Mouse (Mus musculus) adrenal gland, adult 8-10 months (tissue): ENCODE measurements around the gene Adarb1. TPM values are rescaled to one million over a fixed set of nuclear protein-coding genes. Genes with fewer than 3 reads are reported as not detected.

Experiments
- DNase-seq: peaks from one replicate; pipeline ENCODE4 v3.0.0; 2022
- total RNA-seq, 4 experiments: library from RNA; stranded (reverse); gene quantifications; 2 replicates each; pipeline ENCODE4 v1.2.4; 2022

Gene Adarb1
- total RNA-seq, 4 experiments from 2014 or later: 17.2 to 74.1 (median 37.1) TPM

GRCm38 (mm10) chr10:77380716-77381115 lies 37.4 kb downstream of the Adarb1 start:
- DNase-seq: no peak

DNA sequence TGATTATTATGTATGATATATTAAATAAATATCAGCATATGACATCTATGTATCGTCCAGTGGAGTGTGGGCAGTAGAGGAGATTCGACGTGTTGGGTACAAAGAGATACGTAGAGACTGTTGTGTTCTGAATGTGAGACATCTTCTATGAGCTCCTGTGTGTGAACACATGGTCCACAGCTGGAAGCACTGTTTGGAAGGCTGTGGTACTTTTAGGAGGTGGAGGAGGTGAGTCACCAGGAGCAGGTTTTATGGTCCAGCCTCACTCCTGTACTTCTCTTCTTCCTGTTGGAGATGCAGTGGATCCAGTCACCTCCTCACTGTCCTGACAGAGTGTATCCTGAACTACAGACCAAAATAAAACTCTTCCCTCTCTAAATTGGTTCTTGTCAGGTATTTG lies 38.9 kb downstream of the Adarb1 start:
- no peak for DNase-seq

- no peak for DNase-seq
Measured at GRCm38 (mm10) chr10:77376056-77376455, 42.0 kb downstream of the Adarb1 start.

GRCm38 (mm10) chr10:77374948-77375347 lies 43.1 kb downstream of the Adarb1 start:
- no peak for DNase-seq

DNA sequence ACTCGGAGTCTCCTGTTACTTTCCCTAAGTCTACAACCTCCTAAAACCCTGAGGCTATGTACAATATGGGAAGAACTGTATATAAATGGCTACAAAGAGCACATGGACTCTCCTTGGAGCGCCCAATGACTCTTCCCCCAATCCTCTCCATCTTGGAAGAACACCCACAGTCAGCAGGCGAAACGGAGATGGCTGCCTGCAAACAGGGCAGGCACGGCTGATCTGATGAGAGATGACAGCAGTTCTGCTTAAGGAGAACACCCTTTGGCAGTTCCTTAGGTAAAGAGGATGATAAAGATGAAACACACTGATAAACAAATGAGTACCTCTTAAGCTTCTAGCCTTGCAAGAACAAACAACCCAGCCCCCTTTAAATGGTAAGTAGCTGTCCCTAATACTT lies 43.7 kb downstream of the Adarb1 start:
- DNase-seq: no peak

DNA sequence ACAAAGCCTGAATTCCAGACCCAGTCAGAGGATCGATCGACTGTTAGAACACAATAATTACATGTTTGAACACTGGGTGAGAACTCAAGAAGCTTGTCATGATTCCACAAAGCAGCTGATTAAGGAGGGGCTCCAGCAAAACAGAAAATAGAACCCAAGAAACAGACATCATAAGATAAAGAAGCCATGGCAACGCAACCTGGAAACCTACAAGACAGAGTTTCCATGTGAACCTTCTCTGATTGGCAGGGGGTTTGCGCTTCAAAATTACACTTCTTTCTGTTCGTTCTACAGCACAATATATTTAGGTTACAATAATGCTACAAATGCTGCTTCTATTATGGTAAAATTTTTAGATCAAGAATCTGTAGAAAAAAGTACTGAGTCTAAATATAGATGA lies 47.9 kb downstream of the Adarb1 start:
- DNase-seq: no peak

DNA sequence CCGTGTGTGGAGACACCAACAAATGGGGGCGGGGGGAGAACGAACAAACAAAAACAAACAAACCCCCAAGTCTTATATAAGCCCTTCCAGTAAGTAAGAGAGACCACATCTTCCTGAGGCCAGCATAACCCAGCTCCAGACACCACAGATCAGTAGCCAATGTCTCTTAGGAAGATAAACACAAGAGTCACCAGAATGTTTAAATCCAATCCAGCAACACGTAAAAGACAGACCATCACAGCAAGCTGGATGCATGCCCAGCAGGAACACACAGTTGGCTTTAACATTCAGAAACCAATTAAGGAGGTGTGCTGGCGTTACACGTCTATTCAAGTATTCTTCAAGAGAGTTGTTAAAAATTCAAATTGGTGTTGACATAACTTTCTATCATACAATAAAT lies 50.1 kb downstream of the Adarb1 start:
- DNase-seq: no peak

DNA sequence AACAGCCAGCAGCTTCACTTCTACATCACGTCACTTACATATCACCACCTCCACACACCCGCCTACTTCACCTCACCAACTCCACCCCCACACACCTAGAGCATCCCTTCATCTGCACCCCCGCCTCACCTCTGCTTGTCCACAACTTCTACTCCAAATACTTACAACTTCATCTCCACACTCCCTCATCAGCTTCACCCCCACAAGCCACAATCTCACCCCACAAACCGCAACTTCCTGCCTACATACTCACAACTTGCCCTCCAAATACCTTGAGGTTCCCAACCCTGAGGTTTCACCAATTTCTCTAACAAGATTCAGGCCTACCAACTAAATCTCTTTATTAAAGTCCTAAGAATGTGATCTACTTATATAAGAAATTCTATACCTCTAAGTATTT lies 51.1 kb downstream of the Adarb1 start:
- no peak for DNase-seq

- no peak for DNase-seq
Measured at GRCm38 (mm10) chr10:77365212-77365611, 52.9 kb downstream of the Adarb1 start.

DNA sequence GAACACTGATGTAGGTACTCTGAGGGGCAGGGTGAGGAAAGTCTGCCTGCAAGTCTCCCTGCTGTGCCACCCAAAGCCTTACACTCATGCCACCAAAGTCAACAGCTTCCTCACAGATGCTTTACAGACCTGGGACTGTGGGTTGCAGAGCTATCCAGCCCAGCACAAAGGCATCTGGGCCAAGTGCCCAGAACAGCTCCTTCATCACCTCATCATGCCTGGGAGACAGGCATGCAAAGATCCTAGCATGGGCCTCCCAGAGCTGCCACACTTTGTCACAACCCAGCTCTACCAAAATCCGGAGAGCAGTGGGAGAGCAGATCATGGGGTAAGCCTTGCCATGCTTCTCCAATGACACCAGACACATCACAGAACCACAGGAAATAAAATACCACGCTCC lies 57.6 kb downstream of the Adarb1 start:
- DNase-seq: no peak

DNA sequence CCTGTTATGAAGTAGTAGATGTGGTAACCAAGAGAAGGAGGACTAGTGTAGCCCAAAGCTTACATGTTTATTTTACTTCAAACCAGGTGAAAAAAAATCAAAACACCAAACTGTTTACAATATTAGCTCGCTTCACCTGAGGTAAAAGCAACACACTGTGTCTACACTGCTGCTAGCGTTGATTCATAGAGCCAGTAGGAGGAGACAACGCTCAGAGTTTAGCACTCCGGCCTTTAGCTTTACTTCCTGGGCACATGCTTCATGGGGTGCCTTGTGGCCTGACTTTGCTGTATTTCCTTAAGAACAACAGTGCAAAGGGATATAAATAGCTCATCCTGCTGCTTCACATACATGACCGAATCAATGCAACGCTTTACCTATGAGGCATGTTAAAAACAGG lies 60.1 kb downstream of the Adarb1 start:
- DNase-seq: no peak

DNA sequence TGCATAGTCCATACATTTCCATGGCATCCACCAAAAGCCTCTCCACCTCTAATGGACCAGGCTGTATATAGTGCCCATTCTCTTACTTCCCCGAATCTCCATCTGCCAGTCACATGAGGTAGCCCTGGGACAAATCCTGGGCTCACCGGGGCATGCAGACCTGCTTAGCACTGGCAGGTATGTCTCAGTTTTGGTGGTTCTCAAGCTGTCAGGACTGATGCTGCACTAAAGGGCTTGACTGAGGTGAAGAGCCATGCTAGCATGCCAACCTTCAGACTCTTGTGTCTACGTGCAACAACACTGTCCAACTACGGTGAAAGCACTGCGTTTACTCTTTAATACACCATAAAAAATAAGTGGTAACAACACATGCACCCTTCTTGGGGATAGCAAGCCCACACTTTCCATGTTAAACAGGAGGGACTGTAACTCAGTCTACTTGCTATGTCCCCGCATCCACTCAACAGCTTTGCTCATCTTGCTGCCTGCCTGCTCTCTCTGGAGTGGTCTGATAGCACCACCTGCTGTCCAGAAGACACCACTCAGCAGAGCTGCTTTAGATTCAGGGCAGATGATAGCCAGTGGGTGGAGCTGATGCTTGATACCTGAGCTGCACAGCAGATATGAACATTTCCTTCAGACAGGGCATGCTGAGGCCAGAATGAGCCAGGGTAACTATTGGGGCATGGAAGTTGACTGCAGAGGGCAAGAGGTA lies 64.9 kb downstream of the Adarb1 start:
- peak; percentile 66 for DNase-seq

DNA sequence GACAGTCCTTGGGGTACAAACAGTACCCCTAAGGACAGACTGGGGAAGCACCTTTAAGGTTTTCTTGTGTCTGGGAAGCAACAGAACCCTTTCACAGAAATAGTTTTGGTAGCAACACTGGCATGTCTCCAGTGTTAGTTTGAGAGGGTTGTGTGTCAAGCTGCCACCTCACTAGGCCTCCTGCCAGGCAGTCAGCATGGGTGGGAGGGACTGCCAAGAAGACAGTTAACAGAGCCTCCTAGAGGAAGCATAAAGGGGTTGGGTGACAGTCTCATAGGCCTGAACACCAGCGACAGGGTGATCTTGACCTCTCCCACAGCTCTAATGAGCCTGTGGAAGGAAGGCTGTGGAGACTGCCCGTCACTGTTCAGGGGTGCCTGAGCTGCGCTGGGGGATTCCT lies 75.2 kb downstream of the Adarb1 start:
- DNase-seq: no peak

DNA sequence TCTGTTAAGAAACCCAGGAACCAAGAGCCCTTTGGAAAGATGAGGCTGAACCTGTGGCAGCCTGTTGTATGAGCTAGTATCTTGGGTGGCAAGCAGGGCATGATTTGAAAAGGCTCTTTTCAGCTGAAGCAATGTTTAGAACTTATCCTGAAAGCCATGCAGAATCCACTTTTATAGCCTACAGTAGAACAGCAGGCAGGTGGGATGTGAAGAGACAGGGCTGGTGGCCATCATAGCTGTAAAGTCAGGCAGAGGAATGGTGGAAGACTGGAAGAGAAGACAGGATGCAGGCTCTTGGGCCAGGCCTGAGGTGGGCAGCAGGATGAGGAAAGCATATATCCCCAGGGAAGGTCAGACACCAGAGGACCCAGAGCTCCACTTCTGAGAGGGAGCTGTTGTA lies 76.4 kb downstream of the Adarb1 start:
- no peak for DNase-seq

GRCm38 (mm10) chr10:77341059-77341458 lies 77.0 kb downstream of the Adarb1 start:
- DNase-seq: no peak

GRCm38 (mm10) chr10:77339871-77340341 lies 78.2 kb downstream of the Adarb1 start:
- DNase-seq: no peak

GRCm38 (mm10) chr10:77333518-77333917 lies 84.6 kb downstream of the Adarb1 start:
- no peak for DNase-seq

GRCm38 (mm10) chr10:77329446-77330094 lies 88.5 kb downstream of the Adarb1 start:
- no peak for DNase-seq

- DNase-seq: no peak
Measured at GRCm38 (mm10) chr10:77324716-77325115, 93.4 kb downstream of the Adarb1 start.

- no peak for DNase-seq
Measured at GRCm38 (mm10) chr10:77321611-77322010, 96.5 kb downstream of the Adarb1 start.

- DNase-seq: no peak
Measured at GRCm38 (mm10) chr10:77321001-77321400, 97.1 kb downstream of the Adarb1 start.

GRCm38 (mm10) chr10:77315682-77316081 lies 102.4 kb downstream of the Adarb1 start:
- no peak for DNase-seq

DNA sequence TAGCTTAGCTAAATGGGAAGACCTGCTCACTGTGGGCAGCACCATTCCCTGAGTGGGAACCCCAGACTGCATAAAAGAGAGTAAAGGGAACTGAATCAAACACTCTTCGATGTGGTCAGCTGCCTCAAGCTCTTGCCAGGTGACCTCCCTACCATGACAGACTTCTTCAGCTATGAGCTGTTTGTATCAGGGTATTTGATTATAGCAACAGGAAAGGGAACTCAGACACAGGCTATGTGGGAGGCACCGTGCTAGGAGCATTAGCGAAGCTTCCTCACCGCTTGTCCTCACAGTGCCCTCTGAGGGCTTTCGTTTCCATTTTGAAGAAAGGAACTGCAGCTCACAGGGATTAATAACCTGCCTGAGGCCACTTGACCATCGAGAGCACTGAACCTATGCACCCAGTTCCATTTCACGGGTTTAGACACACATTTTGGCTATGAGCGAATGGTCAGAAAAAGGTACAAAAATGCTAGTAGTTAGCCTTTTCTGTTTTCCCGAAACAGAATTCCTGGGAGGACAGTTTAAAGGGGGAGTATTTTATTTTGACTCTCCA lies 103.3 kb downstream of the Adarb1 start:
- no peak for DNase-seq

GRCm38 (mm10) chr10:77308978-77309377 lies 109.1 kb downstream of the Adarb1 start:
- no peak for DNase-seq
